Mouse (Mus musculus) G1E-ER4 (cell line): ENCODE measurements around the gene Dazap2. TPM values are rescaled to one million over a fixed set of nuclear protein-coding genes. Genes with fewer than 3 reads are reported as not detected.

Experiments
- GATA1 ChIP-seq: IDR thresholded peaks from one replicate; pipeline ENCODE4 v1.8.0; 2012; ENCODE audit warnings: low read length, inconsistent platforms
- polyA plus RNA-seq: library from polyadenylated mRNA; stranded (reverse); fragments of >175 nt; gene quantifications from 2 replicates; pipeline ENCODE4 v1.2.3, GENCODE M21; 2012

Dazap2 gene
- polyA plus RNA-seq, 1 experiment: 45.1 TPM

DNA sequence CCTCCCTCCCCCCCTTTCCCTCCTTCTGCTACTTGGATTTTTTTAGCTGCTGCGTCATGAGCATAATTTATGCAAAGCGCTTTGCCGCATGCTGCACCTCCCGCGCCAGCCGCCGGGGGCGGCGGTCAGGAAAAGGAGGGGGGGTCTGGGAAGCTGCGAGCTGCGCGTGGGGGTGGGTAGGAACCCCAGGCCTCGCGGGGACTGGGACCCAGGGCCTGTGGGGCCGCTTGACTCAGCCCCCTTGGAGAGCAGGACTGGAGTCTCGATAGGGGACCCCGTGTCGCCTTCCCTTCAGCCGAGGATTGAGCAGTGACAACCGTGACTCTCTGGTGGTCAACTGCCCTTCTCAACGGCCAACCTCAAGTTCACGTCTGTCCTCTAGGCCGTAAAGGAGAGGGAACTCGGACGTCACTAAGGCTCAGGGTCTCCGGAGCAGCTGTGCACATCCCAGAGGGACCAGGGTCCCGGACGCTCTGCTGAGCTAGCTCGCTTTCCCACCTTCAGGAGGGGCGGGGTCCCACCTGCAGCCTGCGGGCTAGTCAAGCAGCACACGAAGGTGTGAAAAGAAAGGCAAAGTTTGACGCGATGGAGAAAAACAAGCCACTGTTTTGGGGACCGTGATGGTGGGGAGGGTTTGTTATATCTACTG lies 15.0 kb upstream of the Dazap2 start:
- TF ChIP-seq GATA1: no peak

DNA sequence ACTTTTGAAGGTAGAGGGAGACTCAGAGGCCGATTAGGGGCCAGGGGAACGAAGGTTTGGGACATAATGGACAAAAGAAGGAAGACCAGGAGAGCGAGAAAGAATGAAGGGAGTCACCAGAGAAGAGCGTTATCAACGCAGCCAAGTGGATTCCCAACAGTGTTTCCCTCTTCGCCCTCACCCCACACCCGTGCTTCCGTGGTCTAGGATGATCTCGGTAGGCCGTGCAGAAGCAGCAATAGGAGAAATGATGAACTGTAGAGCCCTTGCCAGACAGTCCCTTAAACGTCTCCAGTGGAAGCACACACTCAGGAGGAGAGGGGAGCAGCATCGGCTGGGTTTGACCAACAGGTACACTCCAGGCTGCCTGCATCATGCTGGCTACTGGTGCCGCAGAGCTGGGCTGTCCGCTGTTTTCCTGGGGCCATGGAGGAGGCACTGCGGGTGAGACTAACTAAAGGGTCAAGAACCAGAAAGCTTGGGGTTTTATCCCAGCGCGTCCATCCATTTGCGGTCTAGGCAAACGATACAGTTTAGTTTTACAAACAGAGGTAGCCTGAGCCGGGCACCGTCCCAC lies 14.4 kb upstream of the Dazap2 start:
- TF ChIP-seq GATA1: no peak

DNA sequence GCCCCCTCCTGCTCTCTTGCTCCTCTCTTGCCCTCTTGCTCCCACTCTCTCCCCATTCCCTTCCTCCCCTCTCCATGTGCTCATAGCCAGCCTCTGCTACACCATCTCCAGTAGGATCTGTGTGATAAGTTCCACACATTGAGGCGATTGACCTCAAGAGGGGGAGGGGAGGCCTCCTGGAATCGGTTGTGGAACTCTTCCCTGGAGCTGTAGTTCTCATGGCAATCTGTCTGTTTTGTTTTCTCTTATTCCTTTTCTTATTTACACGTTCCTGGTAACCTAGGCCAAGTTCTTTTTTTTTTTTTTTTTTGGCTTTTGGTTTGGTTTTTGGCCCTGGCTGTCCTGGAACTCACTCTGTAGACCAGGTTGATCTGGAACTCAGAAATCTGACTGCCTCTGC lies 13.5 kb upstream of the Dazap2 start:
- TF ChIP-seq GATA1: no peak

DNA sequence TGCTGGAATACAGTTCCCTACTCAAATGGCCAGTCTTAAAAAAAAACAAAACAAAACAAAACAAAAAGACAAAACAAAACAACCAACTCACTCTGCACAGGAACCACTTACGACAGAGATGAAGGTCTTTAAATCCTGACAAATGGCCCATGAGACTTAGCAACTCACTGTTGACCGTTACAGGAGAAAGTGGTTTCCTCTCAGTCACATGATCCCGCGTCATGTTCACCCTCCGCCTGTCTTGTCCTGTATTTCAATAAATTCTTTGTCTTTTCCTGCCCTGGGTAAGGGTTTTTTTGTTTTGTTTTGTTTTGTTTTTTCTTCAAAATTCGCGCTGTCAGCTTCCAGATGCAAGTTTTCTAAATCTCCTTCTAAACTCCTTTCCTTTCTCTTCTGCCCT lies 3.2 kb upstream of the Dazap2 start:
- TF ChIP-seq GATA1: no peak

DNA sequence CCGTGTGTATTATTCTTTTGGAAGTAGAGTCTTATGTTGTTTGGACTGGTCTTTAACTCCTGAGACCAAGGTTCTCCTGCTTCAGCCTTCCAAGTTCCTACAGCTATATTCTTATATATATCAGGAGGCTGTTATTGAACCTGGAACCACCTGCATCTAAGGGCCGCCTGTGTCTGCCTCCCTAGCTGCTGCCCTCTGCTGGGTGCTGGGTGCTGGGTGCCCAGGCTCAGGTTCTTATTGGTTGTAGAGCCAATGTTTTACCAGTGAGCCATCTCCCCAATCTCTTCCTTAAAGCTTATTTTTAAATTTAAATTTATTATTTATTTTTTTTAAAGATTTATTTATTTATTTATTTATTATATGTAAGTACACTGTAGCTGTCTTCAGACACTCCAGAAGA lies 2.7 kb upstream of the Dazap2 start:
- TF ChIP-seq GATA1: no peak

DNA sequence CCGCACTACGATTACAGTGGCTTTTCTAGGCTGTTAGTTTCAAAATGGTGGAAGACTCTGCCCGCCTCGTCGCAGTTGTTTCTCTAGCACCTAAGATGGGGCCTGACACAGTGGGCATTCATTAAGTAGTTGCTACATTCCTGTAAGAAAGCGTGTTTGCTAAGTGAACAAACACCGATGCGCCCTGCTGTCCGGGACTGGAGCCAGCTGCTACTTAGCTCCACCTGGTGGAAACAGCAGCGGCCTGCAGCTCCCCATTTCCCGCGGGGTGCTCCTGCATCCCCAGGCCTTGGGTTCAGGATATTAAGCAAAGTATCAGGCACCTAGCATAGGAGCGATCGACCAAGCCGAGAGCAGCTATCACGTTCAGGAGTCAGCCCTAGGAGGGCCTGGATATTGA lies 1.6 kb upstream of the Dazap2 start:
- TF ChIP-seq GATA1: no peak

DNA sequence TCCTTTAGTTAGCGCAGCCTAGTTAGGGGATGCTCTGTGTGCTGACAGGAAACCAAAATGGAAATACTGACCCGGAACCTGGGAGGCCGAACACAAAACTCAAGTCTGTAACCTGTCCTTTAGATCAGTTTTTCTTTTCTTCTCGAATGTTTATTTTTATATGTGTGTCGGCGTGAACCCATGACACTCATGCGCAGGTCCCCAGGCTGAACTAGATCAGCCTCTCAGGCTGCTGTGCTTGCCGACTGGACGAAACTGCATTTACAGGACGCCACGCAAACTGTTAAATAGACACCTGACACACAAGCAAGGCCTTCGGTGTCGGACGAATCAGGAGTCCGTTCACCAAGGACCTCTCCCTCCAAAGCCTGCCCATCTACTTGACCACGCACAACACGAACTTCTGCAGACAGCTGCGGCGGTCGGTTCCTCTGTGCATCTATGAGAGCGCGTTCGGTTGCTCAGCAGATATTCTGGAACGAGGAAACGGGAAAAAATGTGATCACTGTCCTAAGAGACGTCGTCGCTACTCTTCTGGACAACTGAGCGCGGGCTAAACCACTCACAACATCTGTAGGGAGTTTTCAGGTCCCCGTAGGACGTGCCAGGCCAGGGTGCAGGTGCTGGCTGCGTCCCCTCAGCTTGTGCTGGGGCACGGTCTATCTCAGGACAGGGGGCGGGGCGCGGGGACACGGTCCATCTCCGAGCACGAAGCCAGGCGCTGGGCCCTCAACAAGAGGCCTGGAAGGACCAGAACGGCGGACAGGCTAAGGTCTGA lies 742 bp upstream of the Dazap2 start:
- no peak for TF ChIP-seq GATA1

DNA sequence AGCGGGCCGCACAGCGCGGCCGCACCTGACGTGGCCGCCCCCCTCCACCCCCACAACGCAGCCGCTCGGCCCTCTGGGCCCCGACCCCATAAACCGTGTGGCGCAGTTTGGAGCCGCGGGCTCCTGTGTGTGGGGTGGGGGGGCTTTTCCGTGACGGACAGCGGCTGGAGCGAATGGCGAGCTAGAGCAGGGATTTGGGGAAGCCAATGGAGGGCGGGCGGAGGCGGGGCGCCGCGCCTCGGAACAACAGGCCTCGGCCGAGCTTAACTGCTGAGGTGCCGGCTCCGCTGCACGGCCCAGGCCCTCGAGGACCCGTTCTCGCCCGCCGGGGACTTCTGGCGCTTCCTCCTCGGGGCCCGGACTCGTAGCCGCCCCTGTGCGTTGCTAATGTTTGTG lies 674 bp downstream of the Dazap2 start:
- TF ChIP-seq GATA1: no peak

DNA sequence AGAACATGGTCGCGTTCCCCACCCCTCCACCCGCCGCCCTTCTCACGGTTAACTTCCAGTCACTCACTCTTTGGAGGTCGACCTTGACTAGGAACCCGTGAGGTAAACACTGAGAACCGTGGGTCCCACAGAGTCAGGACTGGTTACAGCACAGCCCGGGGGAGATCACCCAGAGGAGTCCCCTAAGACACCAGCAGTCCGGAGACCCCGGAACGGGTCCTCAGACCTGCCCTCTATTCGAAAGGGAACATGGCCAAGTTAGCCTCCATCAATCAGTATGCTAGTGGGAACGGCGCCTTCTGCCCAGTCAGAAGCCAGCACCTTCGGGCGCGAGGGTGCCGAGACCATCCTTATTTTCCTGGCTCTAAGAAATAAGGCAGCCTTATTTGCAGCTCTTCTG lies 1.1 kb downstream of the Dazap2 start:
- no peak for TF ChIP-seq GATA1

DNA sequence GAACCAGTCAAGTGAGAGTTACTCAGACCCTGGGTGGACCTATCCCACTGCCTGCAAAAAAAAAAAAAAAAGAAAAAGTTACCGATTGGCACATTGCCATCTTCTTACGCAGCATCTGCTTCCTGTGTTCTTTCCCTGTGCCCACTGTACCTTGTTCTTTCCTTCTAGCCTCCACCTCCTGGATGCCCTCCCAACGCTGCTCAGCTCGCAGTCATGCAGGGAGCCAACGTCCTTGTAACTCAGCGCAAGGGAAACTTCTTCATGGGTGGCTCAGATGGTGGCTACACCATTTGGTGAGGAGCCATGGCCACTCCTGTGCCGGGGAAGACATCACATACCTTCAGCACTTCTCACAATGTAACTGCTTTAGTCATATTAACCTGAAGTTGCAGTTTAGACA lies 4.1 kb downstream of the Dazap2 start:
- no peak for TF ChIP-seq GATA1

DNA sequence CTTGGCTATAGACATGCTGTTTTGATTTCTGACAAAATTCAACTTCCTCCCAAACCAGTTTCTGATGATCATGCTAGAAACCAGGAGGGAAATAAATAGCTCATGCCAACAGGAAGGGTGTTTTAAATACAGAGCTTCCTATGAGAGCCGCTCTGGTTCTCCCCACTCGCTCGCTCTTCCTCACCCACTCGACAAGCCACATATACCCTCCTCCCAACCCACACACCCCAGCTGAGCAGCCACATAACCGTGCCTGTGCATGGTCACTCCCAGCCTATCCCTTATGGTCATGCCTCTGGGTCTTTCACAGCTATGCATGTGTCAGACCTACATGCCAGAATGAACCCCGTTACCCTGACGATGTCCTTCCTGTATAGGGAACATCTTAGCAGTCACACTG lies 7.0 kb downstream of the Dazap2 start:
- no peak for TF ChIP-seq GATA1

DNA sequence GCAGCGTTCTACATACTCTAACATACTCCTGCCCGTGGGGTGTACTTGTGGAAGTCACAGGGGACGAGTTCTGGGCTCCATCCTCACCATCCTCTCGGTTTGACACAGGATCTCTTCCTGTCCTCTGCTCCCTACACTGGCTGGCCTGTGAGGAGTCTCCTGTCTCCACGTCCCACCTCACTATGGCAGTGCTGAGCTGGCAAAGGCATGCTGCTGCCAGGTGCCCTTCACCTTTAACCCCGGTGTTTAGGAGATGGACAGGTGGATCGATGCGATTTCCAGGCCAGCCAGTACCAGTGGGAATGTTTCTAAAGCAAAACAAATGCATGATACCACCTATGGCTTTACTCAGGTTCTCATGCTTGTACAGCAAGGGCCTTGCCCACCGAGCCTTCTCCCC lies 8.6 kb downstream of the Dazap2 start:
- TF ChIP-seq GATA1: no peak

DNA sequence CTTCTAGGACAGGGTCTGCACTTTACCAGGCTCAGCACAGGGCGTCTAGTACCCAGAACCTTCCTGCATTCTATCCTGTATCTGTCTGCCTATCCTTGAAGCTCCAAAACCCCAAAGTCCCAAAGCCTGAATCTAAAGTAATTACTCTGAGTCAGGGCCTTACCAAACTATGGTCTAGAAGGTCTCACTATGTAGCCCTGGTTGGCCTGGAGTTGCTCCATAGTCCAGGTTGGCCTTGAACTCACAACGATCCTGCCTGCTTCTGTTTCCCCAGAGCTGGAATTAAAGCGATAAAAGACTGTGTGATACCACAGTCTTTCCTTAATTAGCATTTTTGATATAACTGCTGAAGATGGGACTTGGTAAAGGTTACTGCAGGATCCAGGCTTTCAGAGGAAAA lies 9.3 kb downstream of the Dazap2 start:
- no peak for TF ChIP-seq GATA1

DNA sequence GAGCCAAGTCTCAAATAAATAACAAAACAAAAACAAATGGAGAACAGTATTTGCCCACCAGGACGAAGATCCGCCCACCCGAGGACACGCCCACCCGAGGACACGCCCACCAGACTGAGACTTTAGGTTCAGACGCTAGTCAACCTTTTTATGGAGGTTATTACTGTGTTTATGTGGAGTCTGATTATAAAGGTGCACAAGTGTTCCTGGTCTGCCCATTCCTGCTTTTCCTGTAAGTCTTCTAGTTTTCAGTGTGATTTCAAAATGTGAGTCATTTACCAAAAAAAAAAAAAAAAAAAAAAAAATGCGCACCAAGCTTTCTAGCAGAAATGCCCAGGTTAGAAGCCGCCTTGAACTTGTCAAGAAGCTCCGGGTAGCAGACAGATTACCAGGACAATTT lies 12.1 kb downstream of the Dazap2 start:
- no peak for TF ChIP-seq GATA1

DNA sequence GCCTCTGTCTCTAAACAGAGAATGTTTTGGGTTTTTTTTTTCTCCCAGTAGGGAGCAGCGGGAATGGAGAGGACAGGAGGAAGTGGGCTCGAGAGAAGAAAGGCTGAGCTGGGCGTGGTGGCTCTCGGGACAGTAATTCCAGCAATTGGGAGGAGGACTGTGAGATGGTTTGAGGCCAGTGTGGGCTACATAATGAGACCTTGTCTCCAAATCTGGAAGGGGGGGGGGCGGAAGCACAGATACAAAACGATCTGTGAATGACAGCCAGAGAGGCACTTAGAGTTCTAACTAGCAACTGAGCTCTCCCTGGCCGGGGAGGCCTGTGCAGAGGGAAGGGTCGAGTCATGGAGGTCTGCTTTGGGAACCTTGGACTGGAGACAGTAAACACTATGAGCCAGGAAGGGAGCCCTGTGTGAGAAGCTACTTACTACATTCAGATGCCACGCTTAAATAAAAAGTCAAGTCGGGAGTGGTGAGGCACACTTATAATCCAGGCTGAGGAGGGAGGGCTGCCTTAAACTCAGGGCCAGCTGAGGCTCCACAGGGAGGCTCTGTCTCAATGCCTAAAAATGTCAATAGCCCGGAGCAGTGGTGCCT lies 12.7 kb downstream of the Dazap2 start:
- TF ChIP-seq GATA1: no peak

DNA sequence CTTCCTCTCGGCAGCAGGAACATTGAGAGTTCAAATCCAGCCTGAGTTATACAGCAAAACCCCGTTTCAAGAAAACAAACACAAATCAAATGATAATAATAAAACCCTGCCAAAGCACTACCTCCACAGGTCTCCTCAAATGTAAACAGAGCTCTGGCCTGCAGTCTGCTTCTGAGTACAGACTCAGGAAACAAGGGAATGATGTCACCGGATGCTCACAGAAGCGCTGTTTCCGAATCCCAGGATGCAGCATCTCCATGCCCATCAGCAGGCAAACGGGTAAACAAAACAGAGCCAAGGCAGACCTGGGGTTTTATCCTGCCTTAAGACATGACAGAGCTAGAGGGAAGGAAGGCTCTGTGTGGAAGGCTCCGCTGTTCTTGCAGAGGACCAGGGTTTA lies 13.6 kb downstream of the Dazap2 start:
- no peak for TF ChIP-seq GATA1

DNA sequence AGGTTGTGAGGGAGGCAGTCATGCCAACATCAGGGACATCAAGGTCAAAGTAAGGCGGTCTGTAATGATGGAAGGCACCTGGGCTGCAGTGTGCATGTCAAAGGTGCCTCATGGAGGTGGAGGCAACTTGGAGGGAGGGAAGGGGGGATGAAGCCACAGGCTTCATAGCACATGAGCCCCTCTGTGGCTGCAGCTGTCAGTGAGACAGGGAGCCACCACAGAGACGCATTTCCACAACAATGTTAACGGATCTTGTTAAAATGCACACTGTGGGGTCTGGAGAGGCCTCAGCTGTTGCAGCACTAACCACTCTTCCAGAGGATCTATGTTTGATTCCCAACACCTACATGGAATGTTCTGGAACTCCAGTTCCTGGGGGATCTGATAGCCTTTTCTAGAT lies 15.0 kb downstream of the Dazap2 start:
- TF ChIP-seq GATA1: no peak
